Mouse (Mus musculus): ENCODE measurements around the gene Dip2c.

The Dip2c gene

DNA sequence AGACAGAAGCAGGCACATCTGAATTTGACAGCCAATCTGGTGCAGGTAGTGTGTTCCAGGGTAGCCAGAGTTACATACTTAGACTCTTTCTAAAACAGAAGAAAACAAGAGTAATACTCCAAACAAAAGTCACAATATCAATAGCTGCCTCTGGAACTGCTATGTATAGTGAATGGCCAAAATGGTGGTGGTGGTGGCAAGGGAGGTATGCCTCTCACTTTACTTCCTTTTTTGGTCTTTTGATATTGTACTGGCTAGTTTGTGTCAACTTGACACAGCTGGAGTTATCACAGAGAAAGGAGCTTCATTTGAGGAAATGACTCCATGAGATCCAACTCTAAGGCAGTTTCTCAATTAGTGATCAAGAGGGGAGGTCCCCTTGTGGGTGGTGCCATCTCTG is 148.1 kb downstream of the Dip2c start:
- no peak for DNase-seq (ENCODE audit: low spot score)

GRCm38 (mm10) chr13:9426267-9426666 is 149.9 kb downstream of the Dip2c start:
- no peak for DNase-seq (ENCODE audit: low spot score)

DNA sequence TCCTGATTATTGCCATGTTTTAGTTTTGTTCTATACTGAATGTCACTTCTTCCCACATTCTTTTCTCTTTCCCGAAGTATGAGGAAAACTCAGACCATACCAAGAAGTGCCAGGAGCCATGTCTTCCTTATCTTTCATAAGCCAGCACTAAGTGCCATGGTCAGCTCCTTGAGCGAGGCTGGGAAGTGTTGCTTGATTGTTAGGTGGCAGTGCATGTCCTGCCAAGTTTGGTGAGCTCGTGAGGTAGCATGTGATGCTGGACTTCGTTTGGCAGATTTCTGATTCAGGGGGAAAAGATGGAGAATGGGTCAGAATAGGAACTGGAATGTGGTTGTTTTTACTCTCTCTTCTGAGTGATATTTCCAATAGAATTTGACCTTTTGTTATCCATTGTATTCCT is 150.5 kb downstream of the Dip2c start:
- DNase-seq (ENCODE audit: low spot score) = no peak

DNA sequence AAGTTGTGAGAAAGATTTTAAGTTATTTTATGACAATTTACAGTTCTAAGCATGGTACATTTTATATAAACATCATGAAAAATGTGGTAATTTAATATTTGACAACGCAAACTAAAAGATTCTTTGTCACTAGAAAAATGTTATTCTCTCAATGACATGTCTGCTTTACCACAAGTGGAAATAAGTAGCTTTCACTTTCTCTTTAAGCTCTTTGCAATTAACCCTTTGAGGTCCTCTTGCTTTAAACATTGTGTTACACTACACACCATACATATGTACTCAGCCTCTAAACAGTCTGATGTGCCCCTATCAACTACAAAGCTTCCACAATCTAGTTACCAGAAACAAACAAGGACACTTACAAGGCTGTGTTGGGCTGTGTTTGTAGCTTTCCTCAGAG is 153.6 kb downstream of the Dip2c start:
- DNase-seq (ENCODE audit: low spot score) = no peak

DNA sequence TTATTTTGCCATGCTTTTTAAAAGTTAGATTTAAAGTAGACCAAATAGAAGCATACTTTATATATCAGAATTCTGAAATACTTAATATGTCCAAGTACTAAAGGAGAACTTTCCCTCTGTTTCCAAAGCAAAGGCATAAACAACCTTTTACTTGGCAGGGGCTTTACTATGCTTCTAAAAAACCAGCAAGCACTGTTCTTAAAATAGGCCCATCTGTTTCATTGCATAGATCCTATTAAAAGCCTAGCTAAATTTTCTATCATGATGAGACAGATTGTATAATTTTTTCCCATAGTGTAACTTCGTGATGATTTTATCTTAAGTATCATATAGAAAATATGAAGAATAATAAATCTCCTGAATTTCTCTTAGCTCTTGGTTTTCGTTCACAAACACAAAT is 154.4 kb downstream of the Dip2c start:
- DNase-seq (ENCODE audit: low spot score) = no peak

- no peak for DNase-seq (ENCODE audit: low spot score)
Measured at GRCm38 (mm10) chr13:9431441-9431840, 155.1 kb downstream of the Dip2c start.

- no peak for DNase-seq (ENCODE audit: low spot score)
Measured at GRCm38 (mm10) chr13:9443066-9443465, 166.7 kb downstream of the Dip2c start.

- DNase-seq (ENCODE audit: low spot score) = no peak
Measured at GRCm38 (mm10) chr13:9445533-9446294, 169.4 kb downstream of the Dip2c start.

- no peak for DNase-seq (ENCODE audit: low spot score)
Measured at GRCm38 (mm10) chr13:9446448-9447115, 170.3 kb downstream of the Dip2c start.

- DNase-seq (ENCODE audit: low spot score) = no peak
Measured at GRCm38 (mm10) chr13:9450276-9450675, 173.9 kb downstream of the Dip2c start.

GRCm38 (mm10) chr13:9451952-9452351 is 175.6 kb downstream of the Dip2c start:
- DNase-seq (ENCODE audit: low spot score) = no peak

DNA sequence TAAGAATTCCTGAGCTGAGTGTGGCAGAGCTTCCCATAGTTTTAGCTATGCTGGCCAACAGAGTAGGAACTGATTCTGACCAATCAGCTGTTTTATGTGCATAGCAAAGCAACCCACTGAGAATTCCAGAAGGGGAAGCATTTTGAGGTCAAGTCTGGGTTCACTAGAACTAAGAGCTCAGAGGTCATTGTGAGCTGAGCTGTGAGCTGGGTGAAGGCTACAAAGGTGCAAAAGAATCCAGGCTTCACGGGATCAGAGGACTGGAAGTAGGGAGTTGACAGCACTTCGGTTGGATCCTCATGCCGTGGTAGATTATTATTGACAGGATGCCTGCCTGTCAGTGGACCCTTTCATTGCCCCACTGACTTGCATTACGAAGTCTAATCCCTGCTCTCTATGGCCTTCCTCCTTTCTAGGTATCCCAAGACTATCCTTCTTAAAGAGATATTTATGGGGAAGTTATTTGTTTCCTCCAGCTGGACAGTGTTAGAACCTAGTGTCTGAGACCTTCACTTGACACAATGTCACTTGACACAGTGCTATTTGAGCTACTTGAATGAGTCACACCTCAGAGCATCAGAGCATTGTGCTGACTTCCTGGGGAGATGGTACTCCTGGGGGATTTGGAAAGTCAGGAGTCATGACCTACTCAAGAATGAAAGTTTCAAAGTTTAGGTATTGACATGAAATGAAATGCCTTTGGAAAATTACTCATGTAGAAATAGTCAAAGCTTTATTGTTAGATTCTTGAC is 178.3 kb downstream of the Dip2c start:
- DNase-seq (ENCODE audit: low spot score) = no peak

DNA sequence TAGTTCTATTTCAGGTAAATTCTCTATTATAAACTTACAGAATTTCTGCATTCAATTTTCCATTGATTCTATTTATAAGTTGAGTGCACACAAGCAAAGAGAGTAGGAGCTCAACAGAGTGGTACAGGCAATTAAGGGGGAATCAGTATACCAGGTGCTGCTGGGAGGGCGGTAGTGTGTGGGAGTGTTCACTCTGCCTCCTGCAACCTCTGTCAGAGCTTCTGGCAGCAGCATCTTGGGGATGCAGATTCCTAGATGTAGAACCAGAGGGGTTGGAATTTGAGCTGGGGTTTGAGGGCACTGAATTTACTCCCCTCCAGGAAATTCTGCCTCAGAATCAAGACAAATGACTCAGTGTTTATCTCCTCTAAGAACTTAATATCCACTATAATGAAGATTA is 179.7 kb downstream of the Dip2c start:
- DNase-seq (ENCODE audit: low spot score) = no peak

DNA sequence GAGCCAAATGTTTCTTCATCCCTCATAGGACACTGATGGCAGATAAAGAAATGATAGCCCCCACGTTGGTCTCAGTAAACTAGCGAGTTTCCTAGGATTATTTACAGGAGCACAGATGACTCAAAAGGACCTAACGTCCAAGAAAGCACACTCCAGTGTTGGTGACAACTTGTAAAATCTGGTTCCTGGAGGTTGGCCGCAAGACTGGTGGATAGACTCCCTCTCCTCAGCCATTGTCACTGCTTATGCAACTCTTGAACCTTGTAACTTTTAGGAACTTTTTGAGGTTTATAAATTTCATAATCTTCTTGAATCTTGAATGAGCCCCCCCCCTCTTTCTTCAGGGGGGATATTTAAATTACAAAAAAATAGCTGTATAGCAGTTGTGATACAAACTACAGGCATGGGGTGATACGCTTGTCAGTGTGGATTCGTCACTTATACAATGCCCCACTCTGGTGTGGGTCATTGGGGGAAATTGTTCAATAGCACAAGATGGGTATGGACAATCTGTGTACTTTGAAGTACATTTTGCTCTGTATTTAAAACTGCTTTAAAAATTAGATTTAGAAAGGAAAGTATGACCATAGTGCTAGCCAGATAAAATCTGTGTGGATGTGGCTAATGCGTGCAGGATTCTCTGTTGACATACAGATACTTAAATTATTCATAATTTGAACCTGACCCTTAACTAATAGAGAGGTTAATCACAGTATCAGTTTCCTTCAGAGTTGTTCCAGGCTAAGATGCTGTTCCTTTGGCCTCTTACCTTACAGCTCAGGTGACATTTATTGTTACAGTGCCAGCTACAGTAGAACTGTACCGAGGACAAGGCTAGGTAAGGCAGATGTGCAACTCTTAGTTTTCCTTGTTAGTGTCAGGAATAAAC is 181.3 kb downstream of the Dip2c start:
- DNase-seq (ENCODE audit: low spot score) = no peak

DNA sequence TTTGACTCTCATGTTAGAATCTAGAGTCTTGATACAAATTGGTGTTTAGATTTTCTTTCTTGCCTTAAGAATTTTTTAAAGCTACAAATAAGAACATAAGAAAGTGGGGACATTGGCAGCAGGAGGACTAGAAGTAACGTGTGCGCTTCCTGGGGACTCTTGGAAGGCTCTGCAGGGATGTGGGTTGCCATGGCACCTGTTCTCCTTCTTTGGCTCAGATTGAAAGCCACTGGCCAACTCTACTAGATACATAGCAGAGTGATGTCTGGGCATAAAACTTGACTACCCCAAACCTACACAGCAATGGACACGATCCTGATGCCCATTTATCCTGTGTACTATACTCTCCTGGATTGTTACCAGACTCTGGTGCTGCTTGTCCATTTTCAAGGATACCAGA is 188.1 kb downstream of the Dip2c start:
- DNase-seq (ENCODE audit: low spot score) = no peak

DNA sequence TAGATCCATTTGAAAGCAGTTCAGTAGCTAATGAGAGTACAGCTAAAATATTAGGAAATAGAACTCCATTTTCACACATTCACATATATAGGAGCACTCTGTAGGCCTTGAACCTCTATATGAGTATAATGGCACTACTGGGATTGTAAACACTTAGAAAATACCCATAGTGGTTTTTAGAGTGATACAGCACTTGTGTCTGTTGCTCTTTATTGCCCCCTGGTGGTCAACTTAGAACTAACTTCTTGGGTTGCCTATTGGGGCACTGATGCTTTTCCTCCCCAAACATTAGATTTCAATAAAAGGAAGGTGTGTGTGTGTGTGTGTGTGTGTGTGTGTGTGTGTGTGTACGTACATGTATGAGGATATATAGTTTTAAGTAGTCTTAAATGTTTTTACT is 190.9 kb downstream of the Dip2c start:
- peak; percentile 67 for DNase-seq (ENCODE audit: low spot score)

- DNase-seq (ENCODE audit: low spot score) = no peak
Measured at GRCm38 (mm10) chr13:9473383-9473782, 197.1 kb downstream of the Dip2c start.

DNA sequence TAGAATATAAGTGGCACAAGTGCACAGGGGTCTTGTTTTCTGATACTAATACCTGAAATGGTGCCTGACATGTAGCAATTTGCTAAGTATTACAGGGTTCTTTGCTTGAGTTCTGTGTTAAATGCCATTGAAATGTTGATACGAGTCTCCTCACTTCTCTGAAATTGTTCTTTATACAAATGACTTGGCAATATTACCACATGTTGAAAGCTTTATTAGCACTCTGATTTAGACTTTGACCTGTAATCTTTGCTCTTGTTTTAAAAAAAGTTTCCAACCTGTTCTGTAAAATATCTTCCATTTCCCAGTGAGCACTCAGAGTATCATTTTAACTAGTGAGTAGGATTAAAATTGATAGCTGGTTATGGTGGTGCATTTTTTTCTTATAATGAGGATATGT is 205.4 kb downstream of the Dip2c start:
- DNase-seq (ENCODE audit: low spot score) = no peak

DNA sequence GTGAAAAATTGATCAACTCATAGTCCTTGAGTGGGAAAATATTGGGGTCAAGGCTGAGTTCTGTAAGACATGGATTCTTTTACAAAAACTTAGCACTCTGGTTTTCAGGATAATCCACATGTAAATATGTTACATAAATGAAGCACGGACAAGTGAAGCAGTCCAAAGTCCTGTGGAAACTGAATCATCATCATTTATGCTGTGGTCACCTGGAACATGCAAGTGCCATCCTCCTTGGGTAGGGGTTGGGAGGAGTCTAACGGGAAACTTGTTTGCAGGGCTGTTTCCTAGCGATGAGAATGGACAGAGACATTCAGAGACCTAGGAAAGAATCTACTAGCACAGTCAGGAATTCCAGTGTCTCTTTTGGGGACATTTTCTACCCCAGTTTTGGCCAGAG is 213.4 kb downstream of the Dip2c start:
- no peak for DNase-seq (ENCODE audit: low spot score)

DNA sequence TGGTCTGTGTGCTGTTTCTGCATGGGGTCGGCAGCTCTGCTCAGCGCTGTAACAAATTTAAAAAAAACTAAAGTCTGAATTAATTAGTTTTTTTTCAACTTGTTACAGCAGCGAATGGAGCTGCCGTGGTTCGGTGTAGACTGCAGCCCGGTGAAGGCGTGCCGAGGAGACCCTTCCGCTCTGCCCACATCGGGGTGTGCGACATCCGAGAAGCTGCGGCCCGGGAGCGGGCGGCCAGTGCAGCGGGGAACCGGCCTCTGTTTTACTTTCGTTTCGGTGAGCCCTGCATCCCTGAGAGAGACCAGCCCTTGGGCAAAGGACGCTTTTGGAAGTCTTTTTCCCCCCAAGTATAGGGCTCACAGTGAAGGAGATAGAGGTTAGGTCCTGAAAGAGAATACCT is 218.4 kb downstream of the Dip2c start:
- DNase-seq (ENCODE audit: low spot score) = peak; percentile 5

- no peak for DNase-seq (ENCODE audit: low spot score)
Measured at GRCm38 (mm10) chr13:9504118-9504856, 228.0 kb downstream of the Dip2c start.
